Mouse (Mus musculus): ENCODE data around the gene Rrp36.

Gene Rrp36

GRCm38 (mm10) chr17:46646322-46646662 is 27.9 kb downstream of the Rrp36 start:
- DNase-seq (ENCODE audit: low spot score): no peak

GRCm38 (mm10) chr17:46645561-46646321 is 28.4 kb downstream of the Rrp36 start, which contains the start of the genes Klc4 and Mrpl2:
Klc4 (minus strand) TSS chr17:46646022.
Mrpl2 (plus strand) TSS chr17:46646229.
- peak; percentile 99 for DNase-seq (ENCODE audit: low spot score)

GRCm38 (mm10) chr17:46644916-46645475 is 29.2 kb downstream of the Rrp36 start:
- DNase-seq (ENCODE audit: low spot score): peak; percentile 62

DNA sequence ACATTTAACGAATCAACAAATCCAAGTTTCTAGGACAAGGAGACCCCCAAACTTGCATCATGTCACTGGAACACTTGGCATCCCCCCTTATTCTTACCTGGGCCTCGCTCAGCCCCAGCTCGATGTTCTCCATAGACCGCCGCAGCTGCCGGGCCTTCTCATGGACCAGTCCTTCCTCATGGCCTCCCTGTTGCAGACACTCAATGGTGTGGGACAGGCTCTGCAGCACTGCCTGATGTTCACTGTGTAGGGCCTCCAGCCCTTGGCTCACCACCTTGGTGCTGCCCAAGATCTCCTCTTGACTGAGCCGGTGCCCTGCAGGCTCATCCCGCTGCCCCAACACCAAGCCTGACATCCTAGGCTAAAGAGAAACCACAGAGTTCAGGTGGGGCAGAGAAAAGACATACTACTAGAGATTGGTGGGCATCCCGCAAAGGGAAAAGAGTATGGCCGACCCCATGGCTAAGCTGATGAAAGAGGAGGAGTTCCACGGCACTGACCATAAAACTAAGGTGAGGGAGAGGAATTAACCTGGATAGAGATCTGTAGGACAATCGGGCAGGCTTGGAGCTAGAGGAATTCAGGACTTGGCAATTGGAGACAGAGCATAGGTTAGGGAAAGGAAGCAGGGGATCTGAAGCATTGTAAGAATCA is 29.9 kb downstream of the Rrp36 start:
- DNase-seq (ENCODE audit: low spot score): no peak

- no peak for DNase-seq (ENCODE audit: low spot score)
Measured at GRCm38 (mm10) chr17:46642060-46642459, 32.1 kb downstream of the Rrp36 start.

DNA sequence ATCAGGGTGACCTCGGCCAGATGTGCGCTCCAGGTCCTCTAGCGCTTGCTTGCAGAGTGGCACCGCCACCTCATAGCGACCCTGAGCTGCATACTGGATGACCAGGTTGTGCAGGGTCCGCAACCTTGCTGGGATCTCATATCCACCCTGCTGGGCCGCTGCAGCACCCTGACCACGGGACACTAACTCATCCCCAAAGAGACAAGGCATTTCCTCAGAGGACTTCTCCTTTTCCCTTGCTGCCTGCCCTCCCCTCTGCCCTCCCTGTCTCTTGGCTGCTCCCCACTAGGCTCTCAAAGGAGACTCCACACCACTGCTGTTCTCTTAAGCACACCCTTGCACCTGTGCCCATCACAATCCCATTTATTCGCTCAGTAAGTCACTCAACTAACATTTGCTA is 34.2 kb downstream of the Rrp36 start:
- no peak for DNase-seq (ENCODE audit: low spot score)

- no peak for DNase-seq (ENCODE audit: low spot score)
Measured at GRCm38 (mm10) chr17:46636831-46637523, 37.2 kb downstream of the Rrp36 start.

GRCm38 (mm10) chr17:46629685-46630441 is 44.3 kb downstream of the Rrp36 start:
- DNase-seq (ENCODE audit: low spot score): peak; percentile 69

DNA sequence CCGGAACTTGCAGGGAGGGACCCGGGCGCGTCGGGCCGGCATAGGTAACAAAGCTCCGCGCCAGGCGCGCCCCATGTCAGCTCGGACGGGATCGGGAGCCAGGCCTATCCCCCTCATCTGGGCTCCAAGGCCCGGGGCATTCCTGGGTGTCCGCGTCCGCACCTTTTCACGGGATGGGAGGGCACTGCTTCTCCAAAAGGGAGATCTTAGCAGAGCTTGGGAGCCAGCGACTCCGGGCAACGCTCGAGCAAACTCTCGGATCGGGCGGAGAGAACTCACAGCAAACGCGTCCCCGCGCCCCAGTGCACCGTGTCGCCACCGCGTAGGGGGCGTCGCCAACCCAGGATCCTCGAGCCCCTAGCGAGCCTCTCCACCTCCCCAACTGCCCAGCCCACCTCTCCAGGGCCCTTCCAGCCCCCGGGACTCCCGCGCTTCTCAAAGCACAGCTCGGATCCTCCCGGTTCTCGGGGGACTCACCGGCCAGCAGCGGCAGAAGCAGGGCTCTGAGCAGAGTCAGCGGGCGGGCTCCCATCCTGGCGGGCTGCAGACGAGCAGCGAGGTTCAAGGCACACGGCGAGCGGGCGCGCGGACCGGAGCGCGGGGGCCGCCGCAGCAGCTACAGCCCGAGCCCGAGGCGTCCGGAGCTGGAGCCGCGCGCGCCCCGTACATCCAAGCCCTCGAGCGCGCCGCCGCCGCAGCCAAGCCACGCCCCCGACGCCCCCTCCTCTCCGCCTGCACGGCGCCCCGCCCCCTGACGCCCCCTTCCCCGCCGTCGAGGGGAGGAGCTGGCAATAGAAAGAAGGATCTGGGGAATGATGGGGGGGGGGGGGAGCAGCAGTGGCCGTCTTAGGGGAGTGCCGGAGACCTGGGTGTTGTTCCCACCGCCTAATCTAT is 45.1 kb downstream of the Rrp36 start, which contains the start of gene Ptk7:
Gene Ptk7 (minus strand): TSS at position 714 of the 894 bp plus-strand sequence.
- peak; percentile 87 for DNase-seq (ENCODE audit: low spot score)

DNA sequence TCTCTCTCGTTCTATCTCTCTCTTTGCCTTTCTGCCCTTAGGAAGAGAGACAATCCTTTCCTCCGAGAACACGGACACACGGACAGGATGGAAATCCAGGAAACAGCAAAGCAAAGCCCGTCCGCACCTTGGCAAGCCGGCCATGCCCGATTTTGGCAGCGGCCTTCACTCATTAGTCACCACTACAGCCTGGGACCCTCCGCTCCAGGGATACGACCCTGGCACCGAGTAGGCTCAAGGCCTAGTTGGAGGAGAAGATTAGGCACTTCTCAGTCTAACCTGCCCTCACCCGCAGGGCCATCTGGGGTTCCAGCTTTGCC is 45.7 kb downstream of the Rrp36 start:
- no peak for DNase-seq (ENCODE audit: low spot score)

DNA sequence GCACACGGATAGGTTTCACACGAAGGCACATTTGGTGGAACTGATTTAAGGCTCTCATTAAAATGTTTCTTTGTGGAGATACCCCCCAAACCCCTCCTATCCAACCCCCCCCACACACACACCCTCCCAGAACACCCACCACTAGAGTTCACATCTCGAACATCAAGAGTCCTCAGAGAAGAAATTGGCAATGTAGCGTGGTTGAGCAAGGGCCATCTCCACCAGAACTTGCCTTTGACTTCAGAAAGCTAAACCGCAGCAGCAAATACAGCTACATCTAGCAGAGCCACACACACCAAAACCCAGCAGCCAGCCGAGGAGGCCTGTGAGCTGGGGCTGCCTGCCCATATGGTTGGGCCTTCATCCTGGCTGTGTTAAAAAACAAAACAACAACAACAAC is 46.7 kb downstream of the Rrp36 start:
- no peak for DNase-seq (ENCODE audit: low spot score)

GRCm38 (mm10) chr17:46624598-46624997 is 49.6 kb downstream of the Rrp36 start:
- DNase-seq (ENCODE audit: low spot score): no peak

- DNase-seq (ENCODE audit: low spot score): no peak
Measured at GRCm38 (mm10) chr17:46623819-46624557, 50.2 kb downstream of the Rrp36 start.

DNA sequence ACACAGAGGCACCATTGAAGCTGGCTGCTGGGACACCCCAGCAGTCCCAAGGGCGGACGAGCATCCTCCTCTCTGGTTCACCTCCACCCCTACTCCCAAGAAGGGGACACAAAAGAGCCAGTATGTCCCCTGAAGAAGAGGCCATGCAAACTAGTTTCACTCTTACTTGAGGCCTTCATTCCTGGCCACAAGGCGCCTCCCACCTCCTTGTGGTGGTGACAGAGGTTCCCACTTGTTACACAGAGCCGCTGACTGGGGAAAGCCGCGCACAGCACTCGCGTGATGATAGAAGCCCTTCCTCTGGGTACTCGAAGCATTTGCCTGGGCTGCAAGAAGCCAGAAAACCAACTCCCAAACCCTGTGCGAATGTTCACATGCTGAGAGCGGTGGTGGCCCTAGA is 51.9 kb downstream of the Rrp36 start:
- no peak for DNase-seq (ENCODE audit: low spot score)

DNA sequence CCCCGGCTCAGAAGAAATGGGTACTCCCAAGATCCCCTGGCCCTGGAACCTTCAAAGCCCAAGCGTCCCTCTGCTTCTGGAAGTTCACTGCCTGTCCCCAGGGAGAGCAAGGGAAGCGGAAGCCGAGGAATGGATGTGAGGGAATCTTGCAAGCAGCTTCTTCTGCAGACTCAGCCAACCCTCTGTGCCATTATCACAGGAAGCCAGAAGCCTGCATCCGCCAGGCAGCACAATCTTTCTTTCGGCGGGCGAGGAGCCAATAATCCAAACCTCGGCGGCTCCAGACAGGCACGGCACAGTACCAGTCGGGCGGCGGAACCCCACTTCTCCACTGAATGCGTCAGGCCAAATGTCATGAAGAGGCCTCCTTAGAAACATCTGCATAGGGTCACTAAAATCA is 52.8 kb downstream of the Rrp36 start:
- DNase-seq (ENCODE audit: low spot score): no peak

DNA sequence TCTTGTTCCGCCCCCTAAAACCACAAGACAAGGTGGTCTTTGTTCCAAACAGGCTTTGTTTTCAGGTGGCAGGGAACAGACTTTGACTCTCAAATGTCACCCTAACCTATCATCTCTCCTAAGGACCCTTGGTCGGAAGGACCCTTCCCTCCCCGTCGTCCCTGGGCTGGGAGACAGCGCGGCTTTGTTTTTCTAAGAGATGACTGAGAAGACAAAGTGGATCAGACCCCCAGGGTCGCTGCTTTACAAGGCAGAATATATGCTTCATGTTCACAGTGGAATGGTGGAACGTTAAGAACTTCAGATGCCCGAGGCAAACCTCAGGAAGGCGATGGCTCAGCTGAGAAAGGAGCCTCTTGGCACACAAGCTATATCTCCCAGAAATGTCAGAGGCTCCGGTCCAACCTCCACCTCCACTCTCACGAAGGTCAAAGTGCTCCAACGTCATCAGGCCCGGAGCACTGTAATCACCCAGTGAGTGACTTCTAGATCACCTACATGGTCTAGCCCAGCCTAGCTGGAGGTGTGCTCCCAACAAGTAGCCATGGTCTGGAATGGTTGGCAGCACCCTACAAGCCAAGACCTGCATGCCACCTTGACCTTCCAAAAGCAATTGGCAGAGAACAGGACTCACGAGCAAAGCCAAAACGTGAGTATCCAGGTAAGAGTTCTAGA is 54.3 kb downstream of the Rrp36 start:
- no peak for DNase-seq (ENCODE audit: low spot score)

- DNase-seq (ENCODE audit: low spot score): no peak
Measured at GRCm38 (mm10) chr17:46618769-46619682, 55.1 kb downstream of the Rrp36 start.

GRCm38 (mm10) chr17:46618394-46618768 is 55.8 kb downstream of the Rrp36 start:
- no peak for DNase-seq (ENCODE audit: low spot score)

DNA sequence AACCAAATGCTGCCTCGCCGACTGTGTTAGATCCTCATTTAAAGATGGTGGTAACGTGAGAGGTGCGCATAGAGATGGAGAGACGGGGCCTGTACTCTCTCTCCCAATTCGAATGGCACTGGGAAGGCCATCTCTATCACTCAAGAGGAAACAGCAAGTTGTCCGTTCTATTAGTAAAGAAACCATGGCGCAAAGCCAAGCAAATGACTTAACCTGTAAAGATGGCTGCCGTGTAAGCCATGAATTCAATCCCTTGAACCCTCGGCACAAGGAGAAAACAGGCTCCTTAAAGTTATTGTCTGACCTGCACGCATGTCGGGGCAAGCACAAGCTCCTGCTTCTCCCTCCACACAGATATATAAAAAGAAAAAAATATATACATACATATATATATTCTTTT is 56.4 kb downstream of the Rrp36 start:
- no peak for DNase-seq (ENCODE audit: low spot score)
